Mouse (Mus musculus) ES-Bruce4 (cell line): ENCODE results near the gene Olfr145.

ENCODE experiments used
- CTCF ChIP-seq: IDR thresholded peaks from one replicate; pipeline ENCODE4 v1.8.1; 2011; ENCODE audit warnings: low read depth, low read length
- EP300 ChIP-seq: IDR thresholded peaks from 2 replicates; pipeline ENCODE4 v1.6.1; 2011; ENCODE audit warnings: low read depth, low read length; ENCODE audit not compliant: insufficient read depth
- POLR2A ChIP-seq: IDR thresholded peaks from one replicate; pipeline ENCODE4 v1.8.1; 2011; ENCODE audit warnings: low read length; ENCODE audit not compliant: insufficient read depth

- TF ChIP-seq CTCF = no peak
- TF ChIP-seq POLR2A = no peak
- TF ChIP-seq EP300 = no peak
Measured at GRCm38 (mm10) chr9:37941167-37941566, 44.6 kb downstream of the Olfr145 start.
